Mouse (Mus musculus) cerebellum, postnatal 4 days (tissue): ENCODE results near the gene Gm10220.
"Not testable (repeated sequence)": the region's sequence is repeated elsewhere in the genome, so short reads cannot be mapped to it uniquely, and the experiment has no call there.

Experiments
- DNase-seq, 2 experiments: peaks; one replicate each; pipeline ENCODE4 v3.0.0; 2022; ENCODE audit warnings: low spot score in 2 of 2, mixed read lengths in 1 of 2

Gene Gm10220

GRCm38 (mm10) chr5:26121321-26121720, at the start of gene Gm10220:
Gene Gm10220 (minus strand): TSS chr5:26121421.
- not testable (repeated sequence) for DNase-seq

- no peak for DNase-seq
These were observed 48.6 kb upstream of the Gm10220 start for GRCm38 (mm10) chr5:26169855-26170254.

- DNase-seq = no peak
These were observed 44.6 kb upstream of the Gm10220 start for GRCm38 (mm10) chr5:26165791-26166165.

- DNase-seq = no peak
These were observed 44.0 kb upstream of the Gm10220 start for GRCm38 (mm10) chr5:26165036-26165790.

GRCm38 (mm10) chr5:26157396-26158170, 36.4 kb upstream of the Gm10220 start:
- no peak for DNase-seq

- DNase-seq = no peak
These were observed 21.7 kb upstream of the Gm10220 start for GRCm38 (mm10) chr5:26142891-26143290.

GRCm38 (mm10) chr5:26105262-26105661, 16.0 kb downstream of the Gm10220 start, which contains the start of gene 5031410I06Rik:
Gene 5031410I06Rik (minus strand): TSS chr5:26105362.
- not testable (repeated sequence) for DNase-seq

- DNase-seq = not testable (repeated sequence)
These were observed 32.0 kb downstream of the Gm10220 start, which contains the start of gene Gm10471 for GRCm38 (mm10) chr5:26089191-26089590. Gene Gm10471 (minus strand): TSS chr5:26089291.

- not testable (repeated sequence) for DNase-seq
These were observed 42.2 kb downstream of the Gm10220 start for GRCm38 (mm10) chr5:26079023-26079422.

GRCm38 (mm10) chr5:26070716-26071115, 50.5 kb downstream of the Gm10220 start:
- DNase-seq = no peak
